Mouse (Mus musculus) hindbrain, postnatal 0 days (tissue): Measurements from ENCODE around the gene Gucy1b1. TPM values are rescaled to one million over a fixed set of nuclear protein-coding genes. Genes with fewer than 3 reads are reported as not detected.

Source experiments
- ATAC-seq: fragments of 200-750 bp; cut with Nextera tagmentation; 2 replicates; pipeline ENCODE4 v1.8.0; 2017; ENCODE audit warnings: mild to moderate bottlenecking, moderate TSS enrichment, moderate library complexity
- DNase-seq: peaks from one replicate; pipeline ENCODE4 v3.0.0-alpha.2; 2015; ENCODE audit warnings: low spot score
- H3K27ac ChIP-seq: fragments of 300-500 bp; sonication (generic); 2 replicates; pipeline ENCODE4 v1.5.1; 2014; ENCODE audit warnings: mild to moderate bottlenecking
- H3K27me3 ChIP-seq: fragments of 300-500 bp; sonication (generic); 2 replicates; pipeline ENCODE4 v1.6.1; 2014; ENCODE audit warnings: low read length, mixed read lengths; ENCODE audit not compliant: insufficient read depth
- H3K36me3 ChIP-seq: fragments of 300-500 bp; sonication (generic); 2 replicates; pipeline ENCODE4 v1.6.1; 2014; ENCODE audit warnings: low read length, mixed read lengths; ENCODE audit not compliant: insufficient read depth
- H3K4me1 ChIP-seq: fragments of 300-500 bp; sonication (generic); 2 replicates; pipeline ENCODE4 v1.6.1; 2014; ENCODE audit warnings: antibody characterized with exemption, low read length, mixed read lengths; ENCODE audit not compliant: insufficient read depth
- H3K4me2 ChIP-seq: fragments of 300-500 bp; sonication (generic); 2 replicates; pipeline ENCODE4 v1.6.1; 2014; ENCODE audit warnings: low read depth, mild to moderate bottlenecking, low read length, moderate library complexity, mixed read lengths
- H3K4me3 ChIP-seq: fragments of 300-500 bp; sonication (generic); 2 replicates; pipeline ENCODE4 v1.5.1; 2014; ENCODE audit warnings: low read length
- H3K9ac ChIP-seq: fragments of 300-500 bp; sonication (generic); replicated peaks from 2 replicates; pipeline ENCODE4 v1.6.1; 2014; ENCODE audit warnings: mild to moderate bottlenecking, low read length, moderate library complexity, mixed read lengths
- H3K9me3 ChIP-seq: fragments of 300-500 bp; sonication (generic); 2 replicates; pipeline ENCODE4 v1.6.1; 2016; ENCODE audit warnings: low read length, mixed read lengths
- CTCF ChIP-seq: IDR thresholded peaks from 2 replicates; pipeline ENCODE4 v1.5.1; 2016; ENCODE audit warnings: antibody characterized with exemption, control low read depth, low read depth
- WGBS: fragments of 180-500 bp; shearing (Covaris S2); extraction: QIAGEN DNeasy Blood & Tissue Kit; methylation state at CpG from one replicate; pipeline ENCODE4 v1.1.7; 2014; 5-methylcytosine and 5-hydroxymethylcytosine counted together
- polyA plus RNA-seq: library from polyadenylated mRNA; unstranded; fragments of >200 nt; fragmentation: Nextera tagmentation; extraction: Ambion mirVana; gene quantifications from 2 replicates; pipeline ENCODE4 v1.2.1, GENCODE M21; 2015
- total RNA-seq: library from RNA; depleted of rRNA; stranded (reverse); fragments of >200 nt; gene quantifications from 2 replicates; pipeline ENCODE4 v1.2.3, GENCODE M21; 2014

The Gucy1b1 gene
- total and polyA plus RNA-seq, 2 experiments from 2014 or later = 39.3 to 53.6 TPM

GRCm38 (mm10) chr3:82096801-82097200 is 22.3 kb upstream of the Gucy1b1 start:
- Histone ChIP-seq H3K4me2 (no peak overlapping the region), H3K4me3 (no peak overlapping the region), H3K36me3 (0 out of 2 replicates have a peak, but pooled peaks cover 3% of the 10 kb centered on the region), H3K4me1 (no peaks in the 10 kb centered on the region), H3K9me3 (no peaks in the 10 kb centered on the region), H3K27me3 (no peaks in the 10 kb centered on the region), H3K27ac (no peak overlapping the region), H3K9ac (no peak overlapping the region)
- no peak for TF ChIP-seq CTCF
- DNase-seq (no peak), ATAC-seq (no peak)
- 82% methylated on average over 2 of the region's 2 CpGs for WGBS

- Histone ChIP-seq H3K4me1 (peaks cover 4% of the 10 kb centered on the region; the same call in 1 of the 2 replicates), H3K4me3 (peak overlapping the region; percentile 74), H3K9ac (peak overlapping the region; percentile 75), H3K9me3 (no peaks in the 10 kb centered on the region), H3K4me2 (peak overlapping the region; percentile 96), H3K36me3 (no peaks in the 10 kb centered on the region), H3K27me3 (no peaks in the 10 kb centered on the region), H3K27ac (peak overlapping the region; percentile 89)
- peak; percentile 71 for DNase-seq
- TF ChIP-seq CTCF = no peak
- peak; percentile 54 for ATAC-seq
- WGBS = under 1% methylated on average over 34 of the region's 34 CpGs
These were observed 728 bp downstream of the Gucy1b1 start for GRCm38 (mm10) chr3:82073741-82074181.

GRCm38 (mm10) chr3:82067830-82068229 is 6.7 kb downstream of the Gucy1b1 start:
- DNase-seq (no peak), ATAC-seq (no peak)
- no peaks in the 10 kb centered on the region for H3K9me3 ChIP-seq
- no peaks in the 10 kb centered on the region for H3K36me3 ChIP-seq
- no peak overlapping the region for H3K27ac ChIP-seq
- no peaks in the 10 kb centered on the region for H3K27me3 ChIP-seq
- no peak overlapping the region for H3K4me2 ChIP-seq
- no peak overlapping the region for H3K4me3 ChIP-seq
- TF ChIP-seq CTCF = no peak
- H3K4me1 ChIP-seq = peaks cover 4% of the 10 kb centered on the region; the same call in 1 of the 2 replicates
- no peak overlapping the region for H3K9ac ChIP-seq
- 92% methylated on average over 5 of the region's 5 CpGs for WGBS

GRCm38 (mm10) chr3:82061402-82062180 is 12.9 kb downstream of the Gucy1b1 start:
- no peak overlapping the region for H3K4me3 ChIP-seq
- H3K9me3 ChIP-seq = no peaks in the 10 kb centered on the region
- ATAC-seq = no peak
- no peak overlapping the region for H3K4me2 ChIP-seq
- H3K9ac ChIP-seq = no peak overlapping the region
- no peak for DNase-seq
- H3K4me1 ChIP-seq = no peaks in the 10 kb centered on the region
- no peaks in the 10 kb centered on the region for H3K27me3 ChIP-seq
- peaks cover 3% of the 10 kb centered on the region; the same call in 1 of the 2 replicates for H3K36me3 ChIP-seq
- WGBS = 27% methylated on average over 9 of the region's 9 CpGs
- TF ChIP-seq CTCF = no peak
- H3K27ac ChIP-seq = no peak overlapping the region

GRCm38 (mm10) chr3:82057201-82057600 is 17.3 kb downstream of the Gucy1b1 start:
- 59% methylated on average over 5 of the region's 5 CpGs for WGBS
- ATAC-seq (no peak), DNase-seq (no peak)
- Histone ChIP-seq H3K27ac (no peak overlapping the region), H3K36me3 (peaks cover 7% of the 10 kb centered on the region; the same call in 1 of the 2 replicates), H3K9me3 (no peaks in the 10 kb centered on the region), H3K4me3 (no peak overlapping the region), H3K4me2 (no peak overlapping the region), H3K9ac (no peak overlapping the region), H3K27me3 (no peaks in the 10 kb centered on the region), H3K4me1 (no peaks in the 10 kb centered on the region)
- no peak for TF ChIP-seq CTCF

DNA sequence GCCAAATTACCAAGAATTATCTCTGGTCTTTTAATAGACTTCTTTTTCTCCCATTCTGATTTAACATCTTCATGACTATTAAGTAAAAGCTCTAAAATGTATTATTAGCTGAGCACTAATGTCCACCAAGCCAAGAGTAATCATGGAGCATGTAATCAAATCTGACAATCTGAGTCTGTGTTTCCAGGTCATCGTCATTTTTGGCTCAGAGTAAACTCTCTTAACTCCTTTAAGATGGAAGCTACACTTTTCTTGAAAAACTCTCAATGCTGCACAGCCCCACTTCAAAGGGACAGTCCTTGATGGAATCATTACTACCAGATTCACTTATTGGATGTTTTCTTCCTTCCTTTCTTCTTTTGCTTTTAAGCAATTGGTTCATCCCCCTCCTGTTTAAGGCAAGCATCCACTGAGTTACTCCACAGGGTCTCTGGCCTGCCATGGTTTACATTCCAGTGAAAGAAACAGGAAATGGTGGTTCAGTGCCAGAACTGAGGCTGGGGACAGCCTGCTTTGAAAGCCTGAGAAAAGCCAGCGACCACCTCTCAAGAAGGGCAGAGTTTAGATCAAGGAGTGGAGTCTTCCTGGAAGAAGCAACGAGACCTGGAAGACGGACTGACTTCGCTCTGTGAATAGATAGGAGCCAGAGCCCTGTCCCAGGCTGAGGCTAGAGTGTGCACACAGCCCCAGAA is 20.1 kb downstream of the Gucy1b1 start:
- ATAC-seq (0 out of 2 replicates have a peak, but pooled peaks have one; percentile 43), DNase-seq (peak; percentile 29)
- no peaks in the 10 kb centered on the region for H3K4me1 ChIP-seq
- 59% methylated on average over 5 of the region's 5 CpGs for WGBS
- no peak overlapping the region for H3K9ac ChIP-seq
- TF ChIP-seq CTCF = no peak
- no peaks in the 10 kb centered on the region for H3K27me3 ChIP-seq
- H3K4me3 ChIP-seq = no peak overlapping the region
- H3K36me3 ChIP-seq = peaks cover 7% of the 10 kb centered on the region; the same call in 1 of the 2 replicates
- H3K4me2 ChIP-seq = no peak overlapping the region
- H3K27ac ChIP-seq = no peak overlapping the region
- H3K9me3 ChIP-seq = no peaks in the 10 kb centered on the region
